ENCODE assay signal across 19 mouse cellular contexts in the genomic region with DNA sequence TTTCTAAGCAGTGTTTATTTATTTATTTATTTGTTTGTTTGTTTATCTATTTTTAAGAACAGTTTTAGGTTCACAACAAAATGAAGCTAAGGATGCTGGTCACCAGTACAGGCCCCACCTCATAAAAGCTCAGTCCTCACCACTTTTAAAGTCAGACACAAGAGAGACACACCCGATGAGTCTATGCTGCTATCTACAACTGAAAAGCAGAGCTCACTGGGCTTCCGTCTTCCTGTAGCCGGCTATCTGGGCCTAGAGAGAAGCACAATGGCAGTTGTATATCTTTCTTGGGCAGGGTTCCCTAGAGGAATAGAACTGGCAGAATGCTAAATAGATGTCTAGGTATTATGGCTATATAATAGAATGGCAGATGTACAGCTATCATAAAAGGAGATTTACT.
"Had no signal": no experiment of that assay in that cellular context is flagged by ENCODE, and none has a peak within 500 bp of the region (broad histone marks: within the 10 kb centered on the region; RNA-seq: fewer than 3 reads in every experiment).

No protein-coding gene starts in this region.

- ATAC-seq: liver, postnatal 0 days; lung, postnatal 0 days; midbrain, embryonic 15.5 days had no signal

- DNase-seq: liver, postnatal 0 days; lung, adult 2 months; lung, postnatal 14 days; lung, postnatal 36 days; right cerebral cortex, postnatal 14 days; thymus, adult 2 months; thymus, postnatal 25 days; thymus, postnatal 4 days had no signal

- H3K4me1 ChIP-seq: liver, embryonic 15.5 days; lung, embryonic 15.5 days; megakaryocyte, embryonic 14.5 days; midbrain, embryonic 10.5 days; midbrain, embryonic 12.5 days; midbrain, embryonic 15.5 days; neural tube, embryonic 12.5 days; stomach, embryonic 15.5 days had no signal

- H3K4me2 ChIP-seq: liver, embryonic 15.5 days; lung, embryonic 15.5 days; midbrain, embryonic 12.5 days; midbrain, embryonic 15.5 days; neural tube, embryonic 12.5 days; stomach, embryonic 15.5 days had no signal

- H3K9ac ChIP-seq: liver, embryonic 15.5 days; liver, postnatal 0 days; lung, embryonic 15.5 days; midbrain, embryonic 12.5 days; midbrain, embryonic 15.5 days; neural tube, embryonic 12.5 days; stomach, embryonic 15.5 days had no signal

- H3K4me3 ChIP-seq: liver, embryonic 15.5 days; lung, embryonic 15.5 days; megakaryocyte, embryonic 14.5 days; midbrain, embryonic 10.5 days; midbrain, embryonic 12.5 days; midbrain, embryonic 15.5 days; neural tube, embryonic 12.5 days; stomach, embryonic 15.5 days had no signal

- H3K27ac ChIP-seq: liver, embryonic 15.5 days; lung, embryonic 15.5 days; macrophage; midbrain, embryonic 10.5 days; midbrain, embryonic 12.5 days; midbrain, embryonic 15.5 days; neural tube, embryonic 12.5 days; stomach, embryonic 15.5 days; stomach, postnatal 0 days had no signal

- H3K27me3 ChIP-seq: liver, embryonic 15.5 days; lung, embryonic 15.5 days; midbrain, embryonic 12.5 days; midbrain, embryonic 15.5 days; neural tube, embryonic 12.5 days; stomach, embryonic 15.5 days had no signal

- H3K36me3 ChIP-seq: liver, embryonic 15.5 days; lung, embryonic 15.5 days; midbrain, embryonic 10.5 days; midbrain, embryonic 12.5 days; midbrain, embryonic 15.5 days; neural tube, embryonic 12.5 days; stomach, embryonic 15.5 days had no signal

- H3K9me3 ChIP-seq: liver, embryonic 15.5 days; lung, embryonic 15.5 days; midbrain, embryonic 10.5 days; midbrain, embryonic 12.5 days; midbrain, embryonic 15.5 days; neural tube, embryonic 12.5 days; stomach, embryonic 15.5 days had no signal
